21 mouse cellular contexts compared by ENCODE assay signal in genomic region chr17:28710291-28710688, GRCm38 (mm10). TPM values are rescaled to one million over a fixed set of nuclear protein-coding genes. Genes with fewer than 3 reads are reported as not detected.
DNase-seq lines count a peak whose midpoint lies in the region; ATAC-seq and TF ChIP-seq lines count a peak whose summit lies in the region.
"Had no signal": no experiment of that assay in that cellular context is flagged by ENCODE, and none has a peak within 500 bp of the region (broad histone marks: within the 10 kb centered on the region; RNA-seq: fewer than 3 reads in every experiment).

No protein-coding gene starts in this region.

- no peak overlapping the region for H3K9ac ChIP-seq in embryonic facial prominence, embryonic 14.5 days (ENCODE audit: low read depth, low read length)
- no peak overlapping the region for H3K9ac ChIP-seq in kidney, embryonic 16.5 days (replicated peaks; ENCODE audit: low read length)
- H3K9ac ChIP-seq in lung, postnatal 0 days (replicated peaks; ENCODE audit: low read depth): no peak overlapping the region
- H3K9ac ChIP-seq: forebrain, embryonic 15.5 days; heart, embryonic 15.5 days; hindbrain, embryonic 13.5 days had no signal

- no peak overlapping the region for H3K27ac ChIP-seq in embryonic facial prominence, embryonic 14.5 days (replicated peaks; ENCODE audit: low read depth, low read length)
- no peak overlapping the region for H3K27ac ChIP-seq in embryonic facial prominence, embryonic 10.5 days (replicated peaks)
- peak overlapping the region; percentile 35 for H3K27ac ChIP-seq in kidney, embryonic 16.5 days (ENCODE audit: low read length)
- peak overlapping the region; percentile 85 for H3K27ac ChIP-seq in macrophage
- no peak overlapping the region for H3K27ac ChIP-seq in lung, postnatal 0 days (ENCODE audit: low read length)
- H3K27ac ChIP-seq: forebrain, embryonic 15.5 days; heart, adult 2 months; heart, embryonic 15.5 days; hindbrain, embryonic 13.5 days had no signal

- H3K36me3 ChIP-seq in embryonic facial prominence, embryonic 14.5 days (ENCODE audit: control insufficient read depth, insufficient read depth, low read length): peaks cover 19% of the 10 kb centered on the region
- peaks cover 28% of the 10 kb centered on the region for H3K36me3 ChIP-seq in embryonic facial prominence, embryonic 10.5 days (replicated peaks)
- peaks cover 15% of the 10 kb centered on the region for H3K36me3 ChIP-seq in kidney, embryonic 16.5 days (ENCODE audit: insufficient read depth, low read length)
- peaks cover 87% of the 10 kb centered on the region for H3K36me3 ChIP-seq in megakaryocyte, embryonic 14.5 days (replicated peaks; ENCODE audit: low read length)
- peaks cover 10% of the 10 kb centered on the region; the same call in 1 of the 2 replicates for H3K36me3 ChIP-seq in macrophage (ENCODE audit: inconsistent target)
- no peaks in the 10 kb centered on the region for H3K36me3 ChIP-seq in lung, postnatal 0 days (ENCODE audit: insufficient read depth, low read length)

- peak; percentile 53; the same call in 1 of the 2 replicates for ATAC-seq in embryonic facial prominence, embryonic 14.5 days (ENCODE audit: low read depth)
- ATAC-seq in kidney, embryonic 16.5 days (ENCODE audit: low FRiP score, low TSS enrichment): no peak
- ATAC-seq in megakaryocyte, adult 5-6 weeks (ENCODE audit: poor library complexity, severe bottlenecking): no peak
- no peak for ATAC-seq in lung, postnatal 0 days
- ATAC-seq: CD4-positive, CD25-positive, alpha-beta regulatory T cell, adult 4 months; forebrain, embryonic 15.5 days had no signal

- H3K4me1 ChIP-seq in embryonic facial prominence, embryonic 14.5 days (ENCODE audit: control insufficient read depth, insufficient read depth, low read length): peaks cover 11% of the 10 kb centered on the region
- peaks cover 19% of the 10 kb centered on the region for H3K4me1 ChIP-seq in embryonic facial prominence, embryonic 10.5 days
- H3K4me1 ChIP-seq in kidney, embryonic 16.5 days (ENCODE audit: insufficient read depth, low read length): peaks cover 31% of the 10 kb centered on the region
- H3K4me1 ChIP-seq in megakaryocyte, embryonic 14.5 days: peaks cover 97% of the 10 kb centered on the region
- H3K4me1 ChIP-seq in lung, postnatal 0 days (ENCODE audit: insufficient read depth, low read depth, low read length): peaks cover 10% of the 10 kb centered on the region; the same call in 1 of the 2 replicates

- no peaks in the 10 kb centered on the region for H3K27me3 ChIP-seq in embryonic facial prominence, embryonic 14.5 days (replicated peaks; ENCODE audit: control insufficient read depth, insufficient read depth, low read length)
- H3K27me3 ChIP-seq in embryonic facial prominence, embryonic 10.5 days (replicated peaks; ENCODE audit: low read depth, poor library complexity, severe bottlenecking): no peaks in the 10 kb centered on the region
- H3K27me3 ChIP-seq in kidney, embryonic 16.5 days (ENCODE audit: insufficient read depth, low read length): no peaks in the 10 kb centered on the region
- no peaks in the 10 kb centered on the region for H3K27me3 ChIP-seq in megakaryocyte, embryonic 14.5 days (replicated peaks)
- H3K27me3 ChIP-seq in lung, postnatal 0 days (replicated peaks; ENCODE audit: insufficient read depth, low read length): no peaks in the 10 kb centered on the region
- H3K27me3 ChIP-seq: forebrain, embryonic 15.5 days; heart, embryonic 15.5 days; hindbrain, embryonic 13.5 days had no signal

- no peak for DNase-seq in embryonic facial prominence, embryonic 14.5 days (ENCODE audit: low spot score)
- DNase-seq in embryonic facial prominence, embryonic 10.5 days (ENCODE audit: low spot score): no peak
- DNase-seq in kidney, adult 18-20 months: no peak
- DNase-seq in lung, postnatal 0 days (ENCODE audit: low spot score): no peak
- DNase-seq: adrenal gland, postnatal 10 days; cerebellum, adult 18-20 months; cerebellum, adult 9-11 months; cerebellum, postnatal 36 days; gastrocnemius, postnatal 10 days; heart, adult 2 months; heart, postnatal 14 days had no signal

- H3K79me2 ChIP-seq in macrophage (ENCODE audit: inconsistent target): peaks cover 98% of the 10 kb centered on the region

- H3K4me2 ChIP-seq in embryonic facial prominence, embryonic 14.5 days (ENCODE audit: low read depth, low read length): no peak overlapping the region
- no peak overlapping the region for H3K4me2 ChIP-seq in kidney, embryonic 16.5 days (replicated peaks; ENCODE audit: low read depth, low read length)
- H3K4me2 ChIP-seq in lung, postnatal 0 days (replicated peaks; ENCODE audit: low read depth, low read length): no peak overlapping the region
- H3K4me2 ChIP-seq: forebrain, embryonic 15.5 days; heart, embryonic 11.5 days; heart, embryonic 15.5 days; hindbrain, embryonic 13.5 days had no signal

- no peaks in the 10 kb centered on the region for H3K9me3 ChIP-seq in embryonic facial prominence, embryonic 14.5 days (ENCODE audit: control insufficient read depth, low read length)
- H3K9me3 ChIP-seq in embryonic facial prominence, embryonic 10.5 days: no peaks in the 10 kb centered on the region
- no peaks in the 10 kb centered on the region for H3K9me3 ChIP-seq in kidney, embryonic 16.5 days (ENCODE audit: low read length)
- no peaks in the 10 kb centered on the region for H3K9me3 ChIP-seq in megakaryocyte, embryonic 14.5 days
- no peaks in the 10 kb centered on the region for H3K9me3 ChIP-seq in lung, postnatal 0 days (ENCODE audit: low read length)
- H3K9me3 ChIP-seq: forebrain, embryonic 15.5 days; heart, embryonic 15.5 days; hindbrain, embryonic 13.5 days had no signal

- 87% methylated on average over 8 of the region's 8 CpGs for WGBS in embryonic facial prominence, embryonic 14.5 days
- WGBS in embryonic facial prominence, embryonic 10.5 days: 91% methylated on average over 8 of the region's 8 CpGs
- WGBS in kidney, embryonic 16.5 days: 57% methylated on average over 8 of the region's 8 CpGs
- WGBS in macrophage (ENCODE audit: missing documents): 77% methylated on average over 8 of the region's 8 CpGs
- WGBS in lung, postnatal 0 days: 85% methylated on average over 8 of the region's 8 CpGs

- no peak for TF ChIP-seq EP300 in lung, postnatal 0 days (IDR thresholded peaks at IDR 0.05)

- no peak overlapping the region for H3K4me3 ChIP-seq in embryonic facial prominence, embryonic 14.5 days (ENCODE audit: low read depth, low read length)
- no peak overlapping the region for H3K4me3 ChIP-seq in embryonic facial prominence, embryonic 10.5 days
- H3K4me3 ChIP-seq in kidney, embryonic 16.5 days (ENCODE audit: low read length): no peak overlapping the region
- peak overlapping the region; percentile 69 for H3K4me3 ChIP-seq in megakaryocyte, embryonic 14.5 days (replicated peaks)
- no peak overlapping the region for H3K4me3 ChIP-seq in macrophage (ENCODE audit: inconsistent target)
- no peak overlapping the region for H3K4me3 ChIP-seq in lung, postnatal 0 days (ENCODE audit: low read depth, low read length)
- H3K4me3 ChIP-seq: forebrain, embryonic 15.5 days; heart, adult 2 months; heart, embryonic 15.5 days; hindbrain, embryonic 13.5 days had no signal

- TF ChIP-seq CTCF in lung, postnatal 0 days (IDR thresholded peaks at IDR 0.05): no peak

RNA-seq across cellular contexts. Expression of gene AC170998.1, which starts 15.6 kb away (rescaled TPM):
- polyA plus RNA-seq in embryonic facial prominence, embryonic 14.5 days (2014; fragmentation: Nextera tagmentation; extraction: Ambion mirVana): 1.5 and 2.1 TPM in 2 replicates
- polyA plus RNA-seq in embryonic facial prominence, embryonic 10.5 days (2016; fragmentation: Nextera tagmentation; extraction: Ambion mirVana): 3.3 and 3.6 TPM in 2 replicates
- polyA plus RNA-seq in kidney, embryonic 16.5 days (2015; fragmentation: Nextera tagmentation; extraction: Ambion mirVana): 1.8 and 4.2 TPM in 2 replicates
- not detected in 2 replicates for polyA plus RNA-seq in megakaryocyte, embryonic 14.5 days (2012; ENCODE audit: insufficient read depth, low replicate concordance)
- total RNA-seq in megakaryocyte, adult 5-6 weeks (2015): 5.9 and 8.8 TPM in 2 replicates
- total RNA-seq in megakaryocyte, adult 5-6 weeks (2017): 1.4 and 3.7 TPM in 2 replicates
- total RNA-seq in macrophage (2018; cell fraction: chromatin; rRNA removed): 10 to 100 TPM in 25 of 26 experiments, 1 to 10 TPM in 1; 9.8 to 54.7 (median 22.9) TPM
- 1 to 10 TPM in 6 of 26 experiments, under 1 TPM in 6, not detected in 14; 0.14 to 2.6 (median 1.0) TPM for total RNA-seq in macrophage (2018; cell fraction: cytosol; rRNA removed)
- total RNA-seq in macrophage (2018; cell fraction: nucleus; rRNA removed): 10 to 100 TPM in 18 of 26 experiments, 1 to 10 TPM in 8; 3.2 to 41.5 (median 15.6) TPM
- 0.93 to 1.7 TPM (median 0.96 TPM) in 3 replicates for polyA plus RNA-seq in macrophage (2018)
- 2.0 and 2.4 TPM in 2 replicates for polyA plus RNA-seq in lung, postnatal 0 days (2015; fragmentation: Nextera tagmentation; extraction: Ambion mirVana)

RNA-seq across cellular contexts. Expression of gene Mapk14, which starts 19.2 kb away (rescaled TPM):
- polyA plus RNA-seq in embryonic facial prominence, embryonic 14.5 days (2014; fragmentation: Nextera tagmentation; extraction: Ambion mirVana): 51.8 and 52.8 TPM in 2 replicates
- 48.1 and 50.7 TPM in 2 replicates for polyA plus RNA-seq in embryonic facial prominence, embryonic 10.5 days (2016; fragmentation: Nextera tagmentation; extraction: Ambion mirVana)
- polyA plus RNA-seq in kidney, embryonic 16.5 days (2015; fragmentation: Nextera tagmentation; extraction: Ambion mirVana): 42.6 and 44.3 TPM in 2 replicates
- 23.4 and 34.8 TPM in 2 replicates for polyA plus RNA-seq in megakaryocyte, embryonic 14.5 days (2012; ENCODE audit: insufficient read depth, low replicate concordance)
- total RNA-seq in megakaryocyte, adult 5-6 weeks (2015): 163 and 164 TPM in 2 replicates
- total RNA-seq in megakaryocyte, adult 5-6 weeks (2017): 143 and 160 TPM in 2 replicates
- 100 to 1,000 TPM in 24 of 26 experiments, 10 to 100 TPM in 2; 72.8 to 323 (median 169) TPM for total RNA-seq in macrophage (2018; cell fraction: chromatin; rRNA removed)
- 100 to 1,000 TPM in 8 of 26 experiments, 10 to 100 TPM in 18; 72.7 to 112 (median 94.7) TPM for total RNA-seq in macrophage (2018; cell fraction: cytosol; rRNA removed)
- total RNA-seq in macrophage (2018; cell fraction: nucleus; rRNA removed): 100 to 1,000 TPM in 21 of 26 experiments, 10 to 100 TPM in 5; 70.1 to 212 (median 141) TPM
- 62.0 to 93.5 TPM (median 63.5 TPM) in 3 replicates for polyA plus RNA-seq in macrophage (2018)
- polyA plus RNA-seq in lung, postnatal 0 days (2015; fragmentation: Nextera tagmentation; extraction: Ambion mirVana): 31.9 and 34.0 TPM in 2 replicates

RNA-seq across cellular contexts. Expression of gene Slc26a8, which starts 20.3 kb away (rescaled TPM):
- polyA plus RNA-seq in embryonic facial prominence, embryonic 14.5 days (2014; fragmentation: Nextera tagmentation; extraction: Ambion mirVana): 0.58 and 0.90 TPM in 2 replicates
- 0.21 and 0.77 TPM in 2 replicates for polyA plus RNA-seq in embryonic facial prominence, embryonic 10.5 days (2016; fragmentation: Nextera tagmentation; extraction: Ambion mirVana)
- 0.46 and 0.53 TPM in 2 replicates for polyA plus RNA-seq in kidney, embryonic 16.5 days (2015; fragmentation: Nextera tagmentation; extraction: Ambion mirVana)
- 1.2 and 1.4 TPM in 2 replicates for polyA plus RNA-seq in megakaryocyte, embryonic 14.5 days (2012; ENCODE audit: insufficient read depth, low replicate concordance)
- total RNA-seq in megakaryocyte, adult 5-6 weeks (2015): 0.52 and 0.58 TPM in 2 replicates
- 0.33 TPM in 1 of 2 replicates, not detected in the other for total RNA-seq in megakaryocyte, adult 5-6 weeks (2017)
- total RNA-seq in macrophage (2018; cell fraction: chromatin; rRNA removed): 1 to 10 TPM in 10 of 26 experiments, under 1 TPM in 9, not detected in 7; 0.27 to 2.9 (median 1.0) TPM
- total RNA-seq in macrophage (2018; cell fraction: cytosol; rRNA removed): under 1 TPM in 2 of 26 experiments, not detected in 24; 0.13 to 0.29 TPM
- total RNA-seq in macrophage (2018; cell fraction: nucleus; rRNA removed): under 1 TPM in 10 of 26 experiments, not detected in 16; 0.17 to 0.91 (median 0.68) TPM
- not detected in 3 replicates for polyA plus RNA-seq in macrophage (2018)
- polyA plus RNA-seq in lung, postnatal 0 days (2015; fragmentation: Nextera tagmentation; extraction: Ambion mirVana): 0.60 and 0.68 TPM in 2 replicates
- total RNA-seq: hematopoietic stem cell, adult 5-6 weeks had no signal

RNA-seq across cellular contexts. Expression of gene Mapk13, which starts 58.8 kb away (rescaled TPM):
- polyA plus RNA-seq in embryonic facial prominence, embryonic 14.5 days (2014; fragmentation: Nextera tagmentation; extraction: Ambion mirVana): 31.8 and 33.5 TPM in 2 replicates
- 16.5 and 19.4 TPM in 2 replicates for polyA plus RNA-seq in embryonic facial prominence, embryonic 10.5 days (2016; fragmentation: Nextera tagmentation; extraction: Ambion mirVana)
- polyA plus RNA-seq in kidney, embryonic 16.5 days (2015; fragmentation: Nextera tagmentation; extraction: Ambion mirVana): 52.5 and 57.2 TPM in 2 replicates
- polyA plus RNA-seq in megakaryocyte, embryonic 14.5 days (2012; ENCODE audit: insufficient read depth, low replicate concordance): 0.50 TPM in 1 of 2 replicates, not detected in the other
- total RNA-seq in megakaryocyte, adult 5-6 weeks (2015): 12.2 and 17.0 TPM in 2 replicates
- total RNA-seq in megakaryocyte, adult 5-6 weeks (2017): 21.3 and 32.8 TPM in 2 replicates
- 1 to 10 TPM in 2 of 26 experiments, under 1 TPM in 3, not detected in 21; 0.25 to 2.8 (median 0.83) TPM for total RNA-seq in macrophage (2018; cell fraction: chromatin; rRNA removed)
- total RNA-seq in macrophage (2018; cell fraction: cytosol; rRNA removed): under 1 TPM in 11 of 26 experiments, not detected in 15; 0.05 to 0.33 (median 0.18) TPM
- total RNA-seq in macrophage (2018; cell fraction: nucleus; rRNA removed): under 1 TPM in 2 of 26 experiments, not detected in 24; 0.42 to 0.84 TPM
- polyA plus RNA-seq in macrophage (2018): 0.19 TPM in 1 of 3 replicates, not detected in the others
- 46.7 and 46.9 TPM in 2 replicates for polyA plus RNA-seq in lung, postnatal 0 days (2015; fragmentation: Nextera tagmentation; extraction: Ambion mirVana)
- polyA plus RNA-seq: CD4-positive, CD25-positive, alpha-beta regulatory T cell, adult 4 months had no signal

Comparison
In these comparisons a context has a peak if more than half of its experiments do, and no peak if none do; other contexts are left out.
1. H3K27ac ChIP-seq: peak in kidney, embryonic 16.5 days (single experiment) and macrophage (single experiment); none in embryonic facial prominence, embryonic 14.5 days (single experiment), embryonic facial prominence, embryonic 10.5 days (single experiment) and lung, postnatal 0 days (single experiment).